Mouse (Mus musculus): Measurements from ENCODE around the gene Opa3. TPM values are rescaled to one million over a fixed set of nuclear protein-coding genes. Genes with fewer than 3 reads are reported as not detected.

Opa3 gene
- polyA plus RNA-seq, 1 experiment from 2014 or later, result 38.0 TPM

- ATAC-seq (ENCODE audit: insufficient read depth), result no peak
- TF ChIP-seq CTCF (IDR thresholded peaks at IDR 0.05; ENCODE audit: low read depth), result no peak
Measured at GRCm38 (mm10) chr7:19243858-19244257, 15.7 kb downstream of the Opa3 start.

GRCm38 (mm10) chr7:19245083-19245482, 16.9 kb downstream of the Opa3 start:
- no peaks in the 10 kb centered on the region for H3K27me3 ChIP-seq (ENCODE audit: insufficient read depth, low read length)

More at GRCm38 (mm10) chr7:19243858-19244257, 15.7 kb downstream of the Opa3 start:
- Histone ChIP-seq H3K4me1 (ENCODE audit: insufficient read depth) (no peaks in the 10 kb centered on the region), H3K9me3 (ENCODE audit: low read depth, low read length) (no peaks in the 10 kb centered on the region), H3K4me2 (no peak overlapping the region), H3K9ac (no peak overlapping the region), H3K27ac (ENCODE audit: low read depth) (no peak overlapping the region), H3K27me3 (ENCODE audit: insufficient read depth, low read length) (no peaks in the 10 kb centered on the region), H3K4me3 (ENCODE audit: low read depth, low read length) (no peak overlapping the region), H3K36me3 (ENCODE audit: insufficient read depth) (peaks cover 16% of the 10 kb centered on the region; the same call in 1 of the 2 replicates)
- WGBS, result 76% methylated on average over 5 of the region's 5 CpGs
- no peak for DNase-seq

GRCm38 (mm10) chr7:19246855-19247254, 18.7 kb downstream of the Opa3 start:
- no peak for TF ChIP-seq CTCF (IDR thresholded peaks at IDR 0.05; ENCODE audit: low read depth)
- 90% methylated on average over 1 of the region's 1 CpGs for WGBS
- no peak overlapping the region for H3K27ac ChIP-seq (ENCODE audit: low read depth)
- H3K9ac ChIP-seq, result no peak overlapping the region
- H3K4me2 ChIP-seq, result no peak overlapping the region
- no peak overlapping the region for H3K4me3 ChIP-seq (ENCODE audit: low read depth, low read length)
- no peak for DNase-seq
- H3K36me3 ChIP-seq (ENCODE audit: insufficient read depth), result peaks cover 16% of the 10 kb centered on the region; the same call in 1 of the 2 replicates
- no peaks in the 10 kb centered on the region for H3K4me1 ChIP-seq (ENCODE audit: insufficient read depth)
- no peaks in the 10 kb centered on the region for H3K9me3 ChIP-seq (ENCODE audit: low read depth, low read length)
- no peaks in the 10 kb centered on the region for H3K27me3 ChIP-seq (ENCODE audit: insufficient read depth, low read length)
- no peak for ATAC-seq (ENCODE audit: insufficient read depth)

More at GRCm38 (mm10) chr7:19245083-19245482, 16.9 kb downstream of the Opa3 start:
- no peak overlapping the region for H3K4me2 ChIP-seq
- DNase-seq (no peak), ATAC-seq (ENCODE audit: insufficient read depth) (no peak)
- no peak for TF ChIP-seq CTCF (IDR thresholded peaks at IDR 0.05; ENCODE audit: low read depth)
- no peaks in the 10 kb centered on the region for H3K4me1 ChIP-seq (ENCODE audit: insufficient read depth)
- 72% methylated on average over 3 of the region's 3 CpGs for WGBS
- H3K36me3 ChIP-seq (ENCODE audit: insufficient read depth), result peaks cover 16% of the 10 kb centered on the region; the same call in 1 of the 2 replicates
- no peak overlapping the region for H3K9ac ChIP-seq
- H3K9me3 ChIP-seq (ENCODE audit: low read depth, low read length), result no peaks in the 10 kb centered on the region
- H3K27ac ChIP-seq (ENCODE audit: low read depth), result no peak overlapping the region
- no peak overlapping the region for H3K4me3 ChIP-seq (ENCODE audit: low read depth, low read length)

- 87% methylated on average over 2 of the region's 2 CpGs for WGBS
- Histone ChIP-seq H3K9me3 (ENCODE audit: low read depth, low read length) (no peaks in the 10 kb centered on the region), H3K4me2 (no peak overlapping the region), H3K9ac (no peak overlapping the region), H3K4me1 (ENCODE audit: insufficient read depth) (no peaks in the 10 kb centered on the region), H3K27ac (ENCODE audit: low read depth) (no peak overlapping the region), H3K36me3 (ENCODE audit: insufficient read depth) (peaks cover 16% of the 10 kb centered on the region; the same call in 1 of the 2 replicates), H3K4me3 (ENCODE audit: low read depth, low read length) (no peak overlapping the region), H3K27me3 (ENCODE audit: insufficient read depth, low read length) (no peaks in the 10 kb centered on the region)
- TF ChIP-seq CTCF (IDR thresholded peaks at IDR 0.05; ENCODE audit: low read depth), result no peak
- DNase-seq (no peak), ATAC-seq (ENCODE audit: insufficient read depth) (no peak)
Measured at GRCm38 (mm10) chr7:19247511-19247910, 19.4 kb downstream of the Opa3 start.

GRCm38 (mm10) chr7:19252078-19252477, 23.9 kb downstream of the Opa3 start:
- Histone ChIP-seq H3K27me3 (ENCODE audit: insufficient read depth, low read length) (no peaks in the 10 kb centered on the region), H3K4me2 (no peak overlapping the region), H3K4me3 (ENCODE audit: low read depth, low read length) (no peak overlapping the region), H3K9me3 (ENCODE audit: low read depth, low read length) (no peaks in the 10 kb centered on the region), H3K9ac (no peak overlapping the region), H3K36me3 (ENCODE audit: insufficient read depth) (peaks cover 24% of the 10 kb centered on the region), H3K27ac (ENCODE audit: low read depth) (no peak overlapping the region), H3K4me1 (ENCODE audit: insufficient read depth) (no peaks in the 10 kb centered on the region)
- no peak for DNase-seq
- no peak for TF ChIP-seq CTCF (IDR thresholded peaks at IDR 0.05; ENCODE audit: low read depth)
- no peak for ATAC-seq (ENCODE audit: insufficient read depth)
- 74% methylated on average over 4 of the region's 4 CpGs for WGBS

GRCm38 (mm10) chr7:19253437-19253836, 25.3 kb downstream of the Opa3 start:
- H3K9ac ChIP-seq, result no peak overlapping the region
- 62% methylated on average over 5 of the region's 5 CpGs for WGBS
- no peak overlapping the region for H3K27ac ChIP-seq (ENCODE audit: low read depth)
- no peak for DNase-seq
- H3K9me3 ChIP-seq (ENCODE audit: low read depth, low read length), result no peaks in the 10 kb centered on the region
- no peaks in the 10 kb centered on the region for H3K4me1 ChIP-seq (ENCODE audit: insufficient read depth)
- TF ChIP-seq CTCF (IDR thresholded peaks at IDR 0.05; ENCODE audit: low read depth), result no peak
- peaks cover 38% of the 10 kb centered on the region for H3K36me3 ChIP-seq (ENCODE audit: insufficient read depth)
- no peak overlapping the region for H3K4me3 ChIP-seq (ENCODE audit: low read depth, low read length)
- no peak overlapping the region for H3K4me2 ChIP-seq
- H3K27me3 ChIP-seq (ENCODE audit: insufficient read depth, low read length), result no peaks in the 10 kb centered on the region
- ATAC-seq (ENCODE audit: insufficient read depth), result no peak

GRCm38 (mm10) chr7:19255395-19255794, 27.3 kb downstream of the Opa3 start:
- WGBS, result 79% methylated on average over 17 of the region's 17 CpGs
- Histone ChIP-seq H3K27me3 (ENCODE audit: insufficient read depth, low read length) (no peaks in the 10 kb centered on the region), H3K27ac (ENCODE audit: low read depth) (no peak overlapping the region), H3K4me1 (ENCODE audit: insufficient read depth) (no peaks in the 10 kb centered on the region), H3K4me2 (no peak overlapping the region), H3K4me3 (ENCODE audit: low read depth, low read length) (no peak overlapping the region), H3K9ac (no peak overlapping the region), H3K36me3 (ENCODE audit: insufficient read depth) (peaks cover 56% of the 10 kb centered on the region), H3K9me3 (ENCODE audit: low read depth, low read length) (no peaks in the 10 kb centered on the region)
- DNase-seq (no peak), ATAC-seq (ENCODE audit: insufficient read depth) (no peak)
- TF ChIP-seq CTCF (IDR thresholded peaks at IDR 0.05; ENCODE audit: low read depth), result no peak

- Histone ChIP-seq H3K9ac (no peak overlapping the region), H3K4me2 (no peak overlapping the region), H3K36me3 (ENCODE audit: insufficient read depth) (peaks cover 68% of the 10 kb centered on the region), H3K4me3 (ENCODE audit: low read depth, low read length) (no peak overlapping the region), H3K27ac (ENCODE audit: low read depth) (no peak overlapping the region), H3K4me1 (ENCODE audit: insufficient read depth) (no peaks in the 10 kb centered on the region), H3K9me3 (ENCODE audit: low read depth, low read length) (no peaks in the 10 kb centered on the region), H3K27me3 (ENCODE audit: insufficient read depth, low read length) (no peaks in the 10 kb centered on the region)
- TF ChIP-seq CTCF (IDR thresholded peaks at IDR 0.05; ENCODE audit: low read depth), result no peak
- WGBS, result 74% methylated on average over 7 of the region's 7 CpGs
- DNase-seq (no peak), ATAC-seq (ENCODE audit: insufficient read depth) (no peak)
Measured at GRCm38 (mm10) chr7:19256567-19256966, 28.4 kb downstream of the Opa3 start.
